Mouse (Mus musculus) embryo, embryonic 9.5 days (tissue): ENCODE measurements at regions not wholly inside any gene's neighbourhood (a gene's known extent, or its start where the extent isn't known, plus 50 kb on each side); places are given as distances from the start of the nearest gene placed in this dataset.
A peak's percentile ranks its signal among the peaks of the same experiment; 100 is the strongest.

Experiments used
- DNase-seq: peaks from one replicate; pipeline ENCODE4 v3.0.0-alpha.2; 2017; ENCODE audit errors: extremely low spot score

DNA sequence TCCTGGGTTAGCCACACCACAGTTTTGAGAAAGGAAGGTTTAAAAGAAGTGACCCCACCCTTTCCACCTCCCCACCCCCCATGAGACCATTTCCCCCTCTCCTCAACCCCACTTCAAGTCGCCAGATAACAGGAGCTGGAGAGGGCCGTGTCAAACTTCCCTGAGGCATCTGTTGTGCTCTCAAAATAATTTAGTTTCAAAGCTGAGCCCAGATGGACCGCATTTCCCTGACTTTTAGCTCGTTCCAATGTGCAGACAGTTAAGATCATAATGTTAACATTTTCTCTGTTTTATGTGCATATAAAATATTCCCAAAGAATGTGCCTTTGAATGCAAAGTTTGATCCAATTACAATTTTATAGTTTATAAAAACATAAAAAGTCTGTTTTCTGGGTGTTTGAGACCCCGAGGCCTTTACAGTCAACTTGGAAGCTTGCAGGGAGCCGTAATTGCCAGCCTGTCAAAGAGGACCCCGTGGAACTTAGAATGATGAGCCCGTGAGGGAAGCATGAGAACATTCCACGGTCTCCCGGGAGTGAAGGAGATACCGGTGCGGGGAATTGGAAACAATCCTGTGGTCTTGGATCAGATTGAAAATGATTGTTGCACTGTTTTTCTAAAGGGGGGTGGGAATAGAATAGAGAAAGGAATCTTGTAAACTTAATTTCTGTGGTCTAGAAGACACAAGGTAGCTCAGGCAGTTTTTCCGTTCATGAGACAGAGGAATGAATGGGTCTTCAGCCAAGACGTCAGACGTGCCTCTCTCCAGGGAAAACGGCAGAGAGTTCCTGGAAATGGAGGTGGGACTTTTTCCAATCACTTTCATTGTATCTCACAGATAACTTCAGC is 903.3 kb downstream of the Mrps31 start:
- no peak for DNase-seq

DNA sequence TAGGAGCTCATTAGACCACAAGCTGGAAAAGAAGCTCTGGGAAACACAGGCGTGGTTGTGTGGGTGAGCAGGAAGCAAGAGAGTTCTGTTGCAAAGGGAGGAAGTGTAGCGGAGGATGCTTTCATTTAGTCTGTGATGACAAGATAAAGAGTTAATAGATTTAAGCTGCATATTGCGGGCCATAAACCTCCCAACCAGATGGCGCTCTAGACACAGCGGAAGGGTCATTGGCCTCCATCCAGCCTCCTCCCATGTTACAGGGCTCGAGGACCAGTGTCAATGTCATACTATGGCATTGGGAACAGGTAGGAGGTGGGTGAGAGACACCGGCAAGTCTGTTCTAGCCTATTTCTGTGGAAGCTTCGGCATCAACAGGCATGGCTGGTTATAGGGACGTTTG is 908.4 kb downstream of the Mrps31 start:
- DNase-seq, result peak; percentile 17

DNA sequence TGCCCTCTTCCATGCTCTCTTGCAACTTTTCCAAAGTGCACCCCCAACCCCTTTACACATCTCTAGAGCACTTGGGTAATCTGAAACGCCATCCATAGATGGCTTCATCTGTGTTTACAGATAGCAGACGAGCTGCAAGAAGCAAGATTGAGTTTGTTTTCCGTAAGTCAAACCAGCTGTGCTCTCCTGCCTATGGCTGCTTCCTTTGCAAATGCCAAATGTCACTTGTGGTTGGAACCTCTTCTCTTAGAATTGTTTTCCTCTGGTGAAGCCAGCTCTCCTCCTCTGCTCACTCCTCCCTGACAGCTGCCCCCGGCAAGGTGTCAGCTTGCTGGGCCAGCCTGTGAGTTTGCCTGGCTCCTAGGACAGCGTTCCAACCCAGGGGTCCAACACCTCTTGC is 910.0 kb downstream of the Mrps31 start:
- DNase-seq, result no peak

DNA sequence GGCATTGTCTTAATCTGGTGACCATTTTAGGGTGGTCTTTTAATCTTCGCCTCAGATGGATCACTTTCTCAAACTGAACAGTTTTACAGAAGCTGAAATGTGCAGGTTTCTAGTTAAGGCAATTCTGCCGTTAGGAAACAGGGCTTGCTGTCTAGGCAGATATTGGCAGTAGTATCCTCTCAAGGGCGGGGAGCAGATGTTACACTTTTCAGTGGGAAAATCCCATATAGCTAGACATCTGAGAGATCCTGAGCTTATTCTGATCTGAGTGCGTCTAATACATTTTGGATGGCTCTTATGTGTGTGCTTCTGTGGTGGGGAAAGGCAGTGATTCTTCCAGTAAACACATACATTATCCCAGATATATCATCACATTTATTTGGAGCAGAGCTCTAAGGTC is 916.1 kb downstream of the Mrps31 start:
- DNase-seq, result no peak

DNA sequence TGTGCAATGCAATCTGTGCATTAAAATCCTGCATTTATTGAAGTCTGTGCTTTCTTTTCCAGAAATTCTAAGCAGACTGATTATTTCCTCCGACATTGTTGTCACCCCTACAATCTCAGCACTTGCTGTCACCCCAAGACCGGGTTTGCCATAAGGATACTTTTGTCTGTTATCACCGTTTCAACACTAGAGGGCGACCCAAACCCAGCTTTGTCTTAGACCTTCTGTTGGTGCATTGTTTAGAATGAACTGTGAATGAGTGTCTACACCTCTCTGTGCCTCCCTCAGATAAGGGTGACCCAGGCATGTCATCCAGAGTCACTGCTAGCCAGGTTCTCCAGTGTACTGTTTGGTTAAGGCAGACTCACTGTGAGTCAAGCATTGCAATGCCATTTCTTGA is 933.0 kb downstream of the Mrps31 start:
- peak; percentile 54 for DNase-seq

DNA sequence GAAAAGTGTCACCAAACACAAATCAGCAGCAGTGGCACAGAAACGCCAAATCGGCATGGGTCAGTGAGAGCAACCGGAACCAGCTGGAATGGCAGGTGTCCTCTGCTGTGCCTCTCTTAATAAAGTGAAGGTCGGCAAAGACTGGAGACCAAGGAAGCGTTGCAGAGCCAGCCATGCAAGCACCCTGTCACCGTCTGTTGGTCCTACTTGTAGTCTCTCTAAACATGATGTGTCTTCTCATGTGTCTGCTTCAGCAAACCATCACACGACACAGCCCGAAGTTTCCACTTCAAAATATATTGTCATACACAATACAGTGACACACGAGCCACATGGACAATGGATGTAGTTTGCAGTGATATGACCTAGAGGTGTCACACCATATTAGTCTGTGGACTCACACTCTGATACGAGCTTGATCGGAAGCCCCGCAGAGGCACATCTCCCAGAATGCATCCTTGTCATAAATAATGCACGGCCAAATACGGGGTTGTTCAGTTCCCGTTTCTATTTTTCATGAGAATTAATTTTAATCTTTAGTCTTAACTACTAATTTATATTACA is 940.3 kb downstream of the Mrps31 start:
- DNase-seq, result no peak

DNA sequence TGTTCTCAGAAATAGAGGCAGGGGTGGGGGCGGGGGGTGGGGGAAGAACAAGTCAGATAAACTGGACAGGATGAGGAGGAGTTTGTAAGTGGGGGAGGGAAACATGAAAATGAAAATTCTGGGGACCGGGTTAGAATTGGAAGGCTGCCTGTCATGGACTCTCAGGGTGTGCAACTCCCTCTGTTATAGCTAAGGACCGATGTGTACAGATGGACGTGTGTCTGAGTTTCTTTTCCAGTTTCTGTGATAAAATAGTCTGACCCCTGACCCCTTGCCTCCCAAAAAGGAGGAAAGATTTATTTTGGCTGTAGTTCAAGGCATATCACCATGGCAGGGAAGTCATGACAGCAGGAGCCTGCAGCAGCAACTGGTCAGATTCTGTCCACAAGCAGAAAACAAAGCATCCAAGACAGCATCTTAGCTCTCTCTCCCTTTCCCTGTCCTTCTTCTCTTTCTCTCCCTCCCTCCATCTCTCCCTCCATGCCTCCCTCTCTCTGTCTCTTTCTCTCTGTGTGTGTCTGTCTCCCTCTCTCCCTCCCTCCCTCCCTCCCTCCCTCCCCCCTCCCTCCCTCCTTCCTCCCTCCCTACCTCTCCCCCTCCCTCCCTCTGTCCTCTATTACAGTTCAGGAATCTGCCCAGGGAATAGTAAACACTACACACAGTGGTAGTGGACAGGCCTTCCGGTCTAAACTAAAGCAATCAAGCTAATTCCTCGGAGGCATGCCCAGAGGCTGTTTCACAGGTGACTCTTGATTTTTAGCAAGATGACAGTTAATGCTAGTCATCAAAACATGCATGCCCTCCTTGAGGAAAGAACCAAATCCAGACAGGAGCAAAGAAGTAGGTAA is 941.3 kb downstream of the Mrps31 start:
- DNase-seq, result no peak

DNA sequence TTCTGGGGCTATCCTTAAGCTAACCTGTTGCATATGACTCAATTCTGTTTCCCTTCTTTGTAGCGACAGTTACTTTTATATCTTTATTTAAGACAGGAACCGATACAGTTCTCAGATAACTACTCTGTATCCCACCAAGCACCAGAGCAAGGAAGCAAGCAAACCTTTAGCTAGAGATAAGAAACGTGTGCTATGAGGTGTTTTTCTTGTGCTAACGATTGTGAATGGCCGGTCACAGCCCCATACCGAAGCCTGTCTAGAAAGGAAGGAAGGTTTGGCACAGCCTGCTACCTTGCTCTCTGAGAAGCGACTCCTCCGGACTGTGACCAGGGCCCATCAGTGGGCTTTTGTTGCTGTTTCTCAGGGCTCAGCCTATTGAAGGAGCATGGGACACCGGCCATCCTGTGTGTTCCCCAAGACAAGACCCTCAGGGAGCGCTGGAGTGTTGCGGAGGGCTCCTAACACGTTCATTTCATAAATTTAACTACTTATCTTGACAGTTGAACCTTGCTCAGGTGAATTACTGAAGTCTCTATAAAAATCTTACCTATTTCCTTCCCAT is 949.0 kb downstream of the Mrps31 start:
- peak; percentile 28 for DNase-seq

DNA sequence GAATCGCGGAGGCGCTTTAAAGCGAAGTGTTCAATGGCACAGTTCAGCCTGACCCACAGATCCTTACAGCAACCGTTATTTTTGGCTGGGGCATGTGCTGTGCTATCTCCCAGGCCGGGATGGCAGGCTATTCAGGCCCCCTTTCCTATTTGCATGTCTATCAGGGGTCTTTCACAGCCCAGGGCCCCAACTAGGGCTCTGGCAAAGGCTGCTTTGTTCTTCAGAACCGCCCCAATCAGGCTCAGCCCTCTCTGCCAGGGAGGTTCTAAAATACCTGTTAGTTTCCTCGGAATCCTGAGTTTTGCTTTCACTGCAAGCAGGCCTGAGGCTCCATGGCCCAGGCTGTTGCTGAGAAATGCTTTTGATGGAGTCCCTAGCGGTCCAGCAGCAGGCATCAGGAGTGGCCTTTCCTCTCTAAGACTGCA is 949.7 kb downstream of the Mrps31 start:
- DNase-seq, result peak; percentile 66
